Mouse (Mus musculus) lung, postnatal 0 days (tissue): ENCODE results near the gene Garem2.

Experiments
- CTCF ChIP-seq: IDR thresholded peaks from 2 replicates; pipeline ENCODE4 v1.5.1; 2016; ENCODE audit warnings: antibody characterized with exemption, mild to moderate bottlenecking
- EP300 ChIP-seq: IDR thresholded peaks from 2 replicates; pipeline ENCODE4 v1.6.1; 2016; ENCODE audit warnings: antibody characterized with exemption, mild to moderate bottlenecking, control low read depth

DNA sequence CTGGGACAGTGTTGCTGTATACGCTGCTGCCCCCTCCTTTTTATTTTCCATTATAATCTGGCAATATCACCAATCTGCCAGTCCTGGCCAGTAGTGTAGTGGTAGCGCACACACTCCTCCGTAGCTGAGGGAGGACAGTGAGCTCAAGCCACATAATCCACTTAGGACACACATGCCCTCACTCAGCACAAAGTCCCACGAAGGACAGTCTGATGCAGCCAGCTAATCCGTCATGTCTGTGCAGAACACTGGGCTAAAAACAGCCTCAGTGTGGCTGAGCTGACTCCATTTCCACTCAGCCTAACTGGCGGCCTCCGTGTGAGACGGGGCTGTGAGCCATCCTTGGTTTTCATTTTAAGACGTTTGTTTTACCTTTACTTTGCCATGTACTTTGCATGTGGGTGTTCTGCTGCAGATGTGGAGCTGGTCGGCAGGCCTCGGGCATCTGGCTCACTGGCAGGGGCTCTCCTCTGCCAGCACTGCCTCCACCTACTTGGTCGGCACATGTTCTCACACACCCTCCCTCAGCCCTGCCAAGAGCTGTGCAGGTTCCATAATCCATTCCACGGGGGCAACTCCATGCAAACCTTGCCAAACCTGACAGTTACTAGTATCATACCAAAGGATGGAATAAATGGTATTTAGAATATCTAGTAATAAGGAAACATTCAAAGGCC lies 23.1 kb downstream of the Garem2 start:
- TF ChIP-seq CTCF (no peak), EP300 (no peak)
